Mouse (Mus musculus) ZHBTc4 (cell line): ENCODE measurements at regions not wholly inside any gene's neighbourhood (a gene's known extent, or its start where the extent isn't known, plus 50 kb on each side); places are given as distances from the start of the nearest gene placed in this dataset.

Source experiments
- DNase-seq: peaks from one replicate; pipeline ENCODE4 v3.0.0-alpha.2; 2011; ENCODE audit warnings: low read depth, low spot score

DNA sequence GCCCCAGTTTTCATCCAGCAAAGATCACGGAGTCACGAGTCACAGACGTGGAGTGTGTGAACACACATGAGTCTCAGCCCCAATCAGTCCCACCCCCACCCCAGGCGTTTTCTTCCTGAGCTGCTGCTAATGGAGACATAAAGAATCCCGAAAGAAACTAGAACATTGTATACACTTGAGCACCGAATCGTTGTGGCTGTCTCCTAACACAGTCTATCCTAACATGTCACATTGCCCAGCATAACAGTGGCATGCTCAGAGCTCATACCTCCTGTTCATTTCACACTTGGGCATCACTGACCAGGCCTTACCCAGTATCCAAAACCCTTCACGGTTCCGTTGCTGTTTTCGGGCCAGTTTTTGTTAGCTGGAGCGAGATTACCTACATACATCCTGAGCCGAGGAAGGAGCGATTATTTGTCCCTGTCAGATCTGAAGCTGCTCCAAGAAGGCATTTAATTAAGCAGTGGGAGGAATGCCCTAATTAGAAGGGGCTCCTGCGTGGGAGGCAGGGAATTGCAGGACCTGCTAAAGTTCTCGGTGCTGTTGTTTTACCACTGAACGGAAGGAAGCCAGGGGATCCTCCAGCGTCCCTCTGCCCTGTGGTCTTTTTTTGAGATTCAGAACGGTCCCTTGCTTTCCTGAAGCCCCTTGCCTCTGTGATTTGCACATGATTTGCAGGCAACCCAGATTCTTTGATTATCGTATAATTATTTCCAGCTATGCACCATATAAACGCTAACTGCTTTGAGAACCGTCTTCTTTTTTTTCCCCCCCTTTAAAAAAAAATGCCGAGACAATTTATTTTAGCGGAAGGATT, 53.4 kb upstream of the Nap1l1 start:
- DNase-seq, result no peak

DNA sequence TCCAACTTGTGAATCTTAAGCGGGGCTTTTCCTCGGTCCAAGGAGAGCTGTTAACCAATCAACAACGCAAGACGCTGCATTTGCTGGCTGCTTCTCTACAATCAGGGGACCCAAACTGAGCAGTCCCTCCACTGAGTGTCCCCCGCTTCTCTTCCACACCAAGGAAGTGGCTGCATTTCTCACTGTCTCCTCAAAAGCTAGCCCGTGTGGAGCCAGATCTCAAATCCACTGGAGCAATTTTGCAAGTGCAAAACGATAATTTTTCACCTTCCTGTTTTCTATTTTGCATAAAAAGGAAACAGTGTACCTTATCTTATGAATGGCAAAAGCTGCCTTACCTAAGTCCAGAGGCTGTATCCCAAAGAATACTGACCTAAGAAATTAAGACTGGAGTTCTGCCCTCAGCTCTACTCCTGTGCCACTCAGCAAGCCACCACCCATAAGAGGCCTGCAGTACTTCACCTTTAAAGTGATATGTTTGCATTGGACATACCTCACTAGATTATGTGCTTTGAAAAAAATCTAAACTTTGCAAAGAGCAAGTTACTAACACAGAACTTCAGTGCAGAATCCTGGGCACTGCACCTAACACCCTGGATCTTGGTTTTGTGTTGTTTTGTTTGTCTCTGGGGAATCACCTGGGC, 52.7 kb upstream of the Nap1l1 start:
- DNase-seq, result no peak

DNA sequence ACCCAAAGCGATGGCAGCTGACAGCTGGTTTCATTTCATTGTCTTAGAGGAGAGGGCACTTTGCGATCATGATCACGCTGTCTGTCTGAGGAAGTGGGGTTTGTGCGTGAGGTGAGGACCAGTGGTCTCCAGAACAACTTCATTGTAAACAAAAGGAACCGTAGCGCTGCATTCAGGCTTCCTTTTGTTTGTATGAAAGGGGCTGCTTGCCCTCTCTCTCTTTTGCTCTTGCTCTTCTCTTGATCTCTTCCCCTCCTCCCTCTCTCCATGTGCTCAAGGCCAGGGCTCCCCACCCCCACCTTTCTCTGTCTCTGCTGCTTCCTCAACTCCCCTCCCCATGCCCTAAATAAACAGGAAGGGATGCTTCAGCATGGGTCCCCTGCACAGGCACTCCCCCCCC, 51.0 kb upstream of the Nap1l1 start:
- DNase-seq, result peak; percentile 33

DNA sequence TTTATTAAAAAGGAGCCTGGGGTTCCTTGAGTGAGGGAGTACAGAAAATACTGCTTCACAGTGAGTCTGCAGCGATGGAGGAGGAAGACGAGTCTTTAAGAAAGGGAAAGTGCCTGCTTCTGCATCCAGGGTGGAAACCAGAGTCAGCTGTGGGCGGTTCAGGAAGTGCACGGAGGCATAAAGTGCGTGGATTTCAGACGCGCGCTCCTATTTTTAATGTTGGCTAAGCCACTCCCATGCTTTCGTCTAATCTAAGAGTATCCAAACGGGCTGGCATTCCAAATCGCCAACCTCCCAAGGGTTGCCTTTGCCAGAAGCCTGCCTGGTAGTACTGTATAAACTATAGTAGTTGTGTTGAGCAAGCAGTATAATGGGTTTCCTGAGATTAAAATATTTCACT, 50.4 kb upstream of the Nap1l1 start:
- DNase-seq, result no peak
